Mouse (Mus musculus): ENCODE measurements around the gene Krtap5-3. TPM values are rescaled to one million over a fixed set of nuclear protein-coding genes. Genes with fewer than 3 reads are reported as not detected.
"Not testable (repeated sequence)": the region's sequence is repeated elsewhere in the genome, so short reads cannot be mapped to it uniquely, and the experiment has no call there.

Gene Krtap5-3
- polyA plus RNA-seq, 1 experiment from 2014 or later, result not detected

DNA sequence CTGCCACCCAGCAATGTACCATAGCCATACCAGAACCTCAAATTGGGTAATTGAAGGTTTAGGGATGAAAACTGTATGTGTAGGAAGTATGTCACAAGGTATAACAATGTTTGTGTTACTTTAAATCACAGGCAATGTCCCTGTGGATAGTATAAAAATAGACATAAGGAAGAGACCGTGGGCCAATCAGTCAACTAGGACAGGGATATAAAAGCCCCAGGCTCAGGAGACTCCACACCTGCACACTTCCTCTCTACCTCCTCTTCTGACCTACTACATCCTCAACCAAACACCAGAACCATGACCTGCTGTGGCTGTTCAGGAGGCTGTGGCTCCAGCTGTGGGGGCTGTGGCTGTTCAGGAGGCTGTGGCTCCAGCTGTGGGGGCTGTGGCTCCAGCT, 10.4 kb downstream of the Krtap5-3 start, which contains the start of gene Gm7579:
TSS of gene Gm7579 (plus strand) at position 301 of the 400 bp plus-strand sequence.
- no peak for TF ChIP-seq CTCF (IDR thresholded peaks at IDR 0.05; ENCODE audit: low read depth)
- no peaks in the 10 kb centered on the region for H3K9me3 ChIP-seq (ENCODE audit: control insufficient read depth)

DNA sequence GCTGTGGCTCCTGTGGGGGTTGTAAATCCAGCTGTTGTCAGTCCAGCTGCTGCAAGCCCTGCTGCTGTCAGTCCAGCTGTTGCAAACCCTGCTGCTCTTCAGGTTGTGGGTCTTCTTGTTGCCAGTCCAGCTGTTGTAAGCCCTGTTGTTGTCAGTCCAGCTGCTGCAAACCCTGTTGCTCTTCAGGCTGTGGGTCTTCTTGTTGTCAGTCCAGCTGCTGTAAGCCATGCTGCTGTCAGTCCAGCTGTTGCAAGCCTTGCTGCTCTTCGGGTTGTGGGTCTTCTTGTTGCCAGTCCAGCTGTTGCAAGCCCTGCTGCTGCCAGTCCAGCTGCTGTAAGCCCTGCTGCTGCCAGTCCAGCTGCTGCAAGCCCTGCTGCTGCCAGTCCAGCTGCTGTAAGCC, 11.0 kb downstream of the Krtap5-3 start:
- 76% methylated on average over 1 of the region's 1 CpGs for WGBS
- H3K9ac ChIP-seq (ENCODE audit: low read depth, low read length); ATAC-seq; H3K27me3 ChIP-seq (replicated peaks; ENCODE audit: control insufficient read depth, insufficient read depth, low read length); H3K9me3 ChIP-seq (ENCODE audit: control insufficient read depth); H3K36me3 ChIP-seq (ENCODE audit: control insufficient read depth, insufficient read depth); H3K4me1 ChIP-seq (replicated peaks; ENCODE audit: control insufficient read depth, insufficient read depth, low read length); H3K27ac ChIP-seq (ENCODE audit: low read depth, low read length); H3K4me3 ChIP-seq (ENCODE audit: low read depth, low read length); H3K4me2 ChIP-seq (replicated peaks; ENCODE audit: low read depth): not testable (repeated sequence)

More for the DNA sequence above, 10.4 kb downstream of the Krtap5-3 start, which contains the start of gene Gm7579:
- H3K4me1 ChIP-seq (replicated peaks; ENCODE audit: control insufficient read depth, insufficient read depth, low read length), result no peaks in the 10 kb centered on the region
- no peak within 1 kb of the TSS for H3K4me3 ChIP-seq (ENCODE audit: low read depth, low read length)
- no peak within 1 kb of the TSS for H3K27ac ChIP-seq (ENCODE audit: low read depth, low read length)
- 63% methylated on average over 1 of the region's 1 CpGs for WGBS
- ATAC-seq, result no peak
- no peaks in the 10 kb centered on the region for H3K36me3 ChIP-seq (ENCODE audit: control insufficient read depth, insufficient read depth)
- no peaks in the 10 kb centered on the region for H3K27me3 ChIP-seq (replicated peaks; ENCODE audit: control insufficient read depth, insufficient read depth, low read length)
- no peak within 1 kb of the TSS for H3K9ac ChIP-seq (ENCODE audit: low read depth, low read length)
- H3K4me2 ChIP-seq (replicated peaks; ENCODE audit: low read depth), result no peak within 1 kb of the TSS

DNA sequence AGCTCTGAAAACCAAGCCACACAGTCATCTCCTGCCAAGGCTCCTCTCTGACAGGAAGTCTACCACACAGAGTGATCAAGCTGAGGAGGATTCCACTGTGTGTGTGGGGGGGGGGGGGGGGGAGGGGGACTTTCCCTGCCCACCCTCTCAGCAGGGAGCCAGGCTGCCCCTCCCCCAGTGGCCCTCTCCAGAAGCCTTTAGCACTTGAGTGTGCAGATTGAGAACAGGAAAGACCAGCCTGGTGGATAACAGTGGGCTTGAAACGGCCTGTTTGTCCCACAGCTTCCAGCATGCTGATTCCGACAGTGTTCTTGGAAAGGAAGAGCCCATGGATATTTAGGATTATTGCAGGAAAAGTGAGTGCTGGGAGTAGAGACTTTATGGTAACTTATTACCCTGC, 23.4 kb downstream of the Krtap5-3 start:
- H3K9me3 ChIP-seq (ENCODE audit: control insufficient read depth), result no peaks in the 10 kb centered on the region
- no peaks in the 10 kb centered on the region for H3K36me3 ChIP-seq (ENCODE audit: control insufficient read depth, insufficient read depth)
- H3K27ac ChIP-seq (ENCODE audit: low read depth, low read length), result no peak overlapping the region
- no peak overlapping the region for H3K9ac ChIP-seq (ENCODE audit: low read depth, low read length)
- no peak for ATAC-seq
- H3K4me1 ChIP-seq (replicated peaks; ENCODE audit: control insufficient read depth, insufficient read depth, low read length), result no peaks in the 10 kb centered on the region
- TF ChIP-seq CTCF (IDR thresholded peaks at IDR 0.05; ENCODE audit: low read depth), result no peak
- no peak overlapping the region for H3K4me2 ChIP-seq (replicated peaks; ENCODE audit: low read depth)
- WGBS, result 39% methylated on average over 2 of the region's 2 CpGs
- no peaks in the 10 kb centered on the region; the same call in 1 of the 2 replicates for H3K27me3 ChIP-seq (replicated peaks; ENCODE audit: control insufficient read depth, insufficient read depth, low read length)
- no peak overlapping the region for H3K4me3 ChIP-seq (ENCODE audit: low read depth, low read length)

DNA sequence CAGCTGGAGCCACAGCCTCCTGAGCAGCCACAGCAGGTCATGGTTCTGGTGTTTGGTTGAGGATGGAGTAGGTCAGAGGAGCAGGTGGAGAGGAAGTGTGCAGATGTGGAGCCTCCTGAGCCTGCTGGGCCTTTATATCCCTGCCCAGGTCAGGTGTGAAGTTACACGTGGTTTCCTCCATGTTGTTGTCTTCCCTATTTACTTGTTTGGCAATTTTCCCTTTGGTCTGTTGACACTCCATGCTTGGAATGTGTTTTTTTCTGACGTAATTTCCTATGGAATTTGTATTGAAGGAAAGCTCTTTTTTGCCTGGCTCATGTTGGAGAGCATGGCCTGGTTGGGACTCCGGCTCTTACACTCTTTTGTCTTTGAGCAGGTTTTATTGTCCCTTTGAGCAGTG, 28.7 kb downstream of the Krtap5-3 start, which contains the start of gene Krtap5-5:
TSS of gene Krtap5-5 (minus strand) at position 101 of the 400 bp plus-strand sequence.
- WGBS, result 61% methylated on average over 3 of the region's 3 CpGs
- H3K27ac ChIP-seq (ENCODE audit: low read depth, low read length), result not testable (repeated sequence)

DNA sequence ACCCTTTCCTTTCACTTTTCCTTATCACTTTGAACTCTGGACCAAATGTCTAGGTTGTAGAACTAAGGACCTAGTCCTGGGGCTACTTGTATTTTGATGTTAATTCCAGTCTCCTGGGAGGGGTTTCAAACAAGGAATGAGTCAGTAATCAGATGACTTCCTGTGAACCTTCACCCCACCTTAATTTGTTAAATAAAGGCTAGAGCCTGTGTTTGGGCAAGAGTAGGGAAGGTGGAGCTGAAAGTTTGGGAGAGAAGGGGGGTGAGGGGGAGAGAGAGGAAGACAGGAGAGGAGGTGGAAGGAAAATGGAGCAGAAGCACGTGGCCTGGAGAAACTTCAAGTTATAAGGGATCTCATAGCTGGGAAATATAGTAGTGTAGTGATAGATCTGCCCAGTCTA, 30.4 kb downstream of the Krtap5-3 start:
- WGBS, result 23% methylated on average over 1 of the region's 1 CpGs
- H3K27ac ChIP-seq (ENCODE audit: low read depth, low read length), result no peak overlapping the region
- no peak for TF ChIP-seq CTCF (IDR thresholded peaks at IDR 0.05; ENCODE audit: low read depth)
- no peaks in the 10 kb centered on the region for H3K36me3 ChIP-seq (ENCODE audit: control insufficient read depth, insufficient read depth)
- no peak overlapping the region for H3K4me2 ChIP-seq (replicated peaks; ENCODE audit: low read depth)
- peaks cover 3% of the 10 kb centered on the region; the same call in 1 of the 2 replicates for H3K27me3 ChIP-seq (replicated peaks; ENCODE audit: control insufficient read depth, insufficient read depth, low read length)
- H3K4me1 ChIP-seq (replicated peaks; ENCODE audit: control insufficient read depth, insufficient read depth, low read length), result no peaks in the 10 kb centered on the region
- no peak overlapping the region for H3K9ac ChIP-seq (ENCODE audit: low read depth, low read length)
- no peak overlapping the region for H3K4me3 ChIP-seq (ENCODE audit: low read depth, low read length)
- H3K9me3 ChIP-seq (ENCODE audit: control insufficient read depth), result peaks cover 5% of the 10 kb centered on the region; the same call in 1 of the 2 replicates
- ATAC-seq, result peak; percentile 45

More for the DNA sequence above, 28.7 kb downstream of the Krtap5-3 start, which contains the start of gene Krtap5-5:
- not testable (repeated sequence) for H3K4me1 ChIP-seq (replicated peaks; ENCODE audit: control insufficient read depth, insufficient read depth, low read length); H3K9ac ChIP-seq (ENCODE audit: low read depth, low read length); H3K4me3 ChIP-seq (ENCODE audit: low read depth, low read length); H3K9me3 ChIP-seq (ENCODE audit: control insufficient read depth); ATAC-seq; H3K36me3 ChIP-seq (ENCODE audit: control insufficient read depth, insufficient read depth); H3K27me3 ChIP-seq (replicated peaks; ENCODE audit: control insufficient read depth, insufficient read depth, low read length); H3K4me2 ChIP-seq (replicated peaks; ENCODE audit: low read depth)

DNA sequence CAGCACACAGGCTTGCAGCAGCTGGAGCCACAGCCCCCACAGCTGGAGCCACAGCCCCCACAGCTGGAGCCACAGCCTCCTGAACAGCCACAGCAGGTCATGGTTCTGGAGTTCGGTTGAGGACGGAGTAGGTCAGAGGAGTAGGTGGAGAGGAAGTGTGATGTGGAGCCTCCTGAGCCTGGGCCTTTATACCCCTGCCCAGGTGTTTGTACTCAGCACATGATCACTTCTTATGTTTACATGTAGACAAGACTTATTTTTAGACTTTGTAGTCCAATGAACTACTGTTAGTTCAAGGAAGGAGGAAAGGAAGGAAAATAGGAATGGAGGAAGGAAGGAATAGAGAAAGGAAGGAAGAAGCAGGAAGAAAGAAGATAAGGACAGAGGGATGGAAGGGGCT, 39.8 kb downstream of the Krtap5-3 start, which contains the start of gene Gm40460:
TSS of gene Gm40460 (minus strand) at position 101 of the 400 bp plus-strand sequence.
- Histone ChIP-seq H3K9ac (ENCODE audit: low read depth, low read length) (no peak within 1 kb of the TSS), H3K4me3 (ENCODE audit: low read depth, low read length) (no peak within 1 kb of the TSS), H3K4me2 (replicated peaks; ENCODE audit: low read depth) (no peak within 1 kb of the TSS), H3K27me3 (replicated peaks; ENCODE audit: control insufficient read depth, insufficient read depth, low read length) (no peaks in the 10 kb centered on the region), H3K4me1 (replicated peaks; ENCODE audit: control insufficient read depth, insufficient read depth, low read length) (no peaks in the 10 kb centered on the region), H3K36me3 (ENCODE audit: control insufficient read depth, insufficient read depth) (no peaks in the 10 kb centered on the region), H3K27ac (ENCODE audit: low read depth, low read length) (no peak within 1 kb of the TSS), H3K9me3 (ENCODE audit: control insufficient read depth) (peaks cover 5% of the 10 kb centered on the region; the same call in 1 of the 2 replicates)
- TF ChIP-seq CTCF (IDR thresholded peaks at IDR 0.05; ENCODE audit: low read depth), result no peak
- 55% methylated on average over 2 of the region's 2 CpGs for WGBS
- no peak for ATAC-seq

DNA sequence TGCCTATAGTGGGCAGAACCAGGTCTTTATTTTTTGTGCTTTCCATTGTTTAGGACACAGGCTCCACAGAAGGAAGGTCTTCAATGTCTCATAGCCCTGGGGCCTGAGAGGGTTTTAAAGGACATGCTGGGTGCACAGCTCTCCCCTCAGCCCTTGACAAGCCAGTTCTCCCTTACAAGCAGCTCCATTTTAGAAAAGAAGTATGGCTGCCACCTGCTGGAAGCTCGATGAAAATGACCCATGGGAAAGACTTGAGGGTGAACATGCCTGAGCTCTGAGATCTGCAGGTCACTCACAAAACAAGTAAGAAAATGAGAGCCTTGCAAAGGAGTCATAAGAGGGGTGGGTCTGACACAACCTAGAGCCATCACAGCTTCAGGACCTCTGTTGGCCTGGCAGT, 48.7 kb downstream of the Krtap5-3 start:
- Histone ChIP-seq H3K9ac (ENCODE audit: low read depth, low read length) (no peak overlapping the region), H3K4me1 (replicated peaks; ENCODE audit: control insufficient read depth, insufficient read depth, low read length) (no peaks in the 10 kb centered on the region), H3K4me2 (replicated peaks; ENCODE audit: low read depth) (no peak overlapping the region), H3K4me3 (ENCODE audit: low read depth, low read length) (no peak overlapping the region), H3K27me3 (replicated peaks; ENCODE audit: control insufficient read depth, insufficient read depth, low read length) (0 out of 2 replicates have a peak, but pooled peaks cover 10% of the 10 kb centered on the region), H3K27ac (ENCODE audit: low read depth, low read length) (no peak overlapping the region), H3K36me3 (ENCODE audit: control insufficient read depth, insufficient read depth) (no peaks in the 10 kb centered on the region), H3K9me3 (ENCODE audit: control insufficient read depth) (no peaks in the 10 kb centered on the region)
- peak; percentile 80 for TF ChIP-seq CTCF (IDR thresholded peaks at IDR 0.05; ENCODE audit: low read depth)
- no peak for ATAC-seq
- WGBS, result 0% methylated on average over 1 of the region's 1 CpGs

Other genes starting within 250 kb of the Krtap5-3 start
- 49.5 and 54.7 TPM in 2 replicates for gene Mob2, start 140.3 kb upstream of the Krtap5-3 start, polyA plus RNA-seq (2015; fragmentation: Nextera tagmentation; extraction: Ambion mirVana)
- gene Dusp8, start 105.5 kb upstream of the Krtap5-3 start, polyA plus RNA-seq (2015; fragmentation: Nextera tagmentation; extraction: Ambion mirVana), result 5.8 and 6.4 TPM in 2 replicates
- gene Gm45618, start 80.6 kb upstream of the Krtap5-3 start, polyA plus RNA-seq (2015; fragmentation: Nextera tagmentation; extraction: Ambion mirVana), result not detected in 2 replicates
- gene Gm39115, start 65.3 kb upstream of the Krtap5-3 start, polyA plus RNA-seq (2015; fragmentation: Nextera tagmentation; extraction: Ambion mirVana), result not detected in 2 replicates
- gene Gm45337, start 56.8 kb upstream of the Krtap5-3 start, polyA plus RNA-seq (2015; fragmentation: Nextera tagmentation; extraction: Ambion mirVana), result not detected in 2 replicates
- gene Gm29735, start 44.3 kb upstream of the Krtap5-3 start, polyA plus RNA-seq (2015; fragmentation: Nextera tagmentation; extraction: Ambion mirVana), result not detected in 2 replicates
- not detected in 2 replicates for gene Gm4553, start 35.6 kb upstream of the Krtap5-3 start, polyA plus RNA-seq (2015; fragmentation: Nextera tagmentation; extraction: Ambion mirVana)
- not detected in 2 replicates for gene Krtap5-2, start 25.4 kb upstream of the Krtap5-3 start, polyA plus RNA-seq (2015; fragmentation: Nextera tagmentation; extraction: Ambion mirVana)
- not detected in 2 replicates for gene Gm10153, start 11.0 kb upstream of the Krtap5-3 start, polyA plus RNA-seq (2015; fragmentation: Nextera tagmentation; extraction: Ambion mirVana)
- not detected in 2 replicates for gene Gm7579, start 10.5 kb downstream of the Krtap5-3 start, polyA plus RNA-seq (2015; fragmentation: Nextera tagmentation; extraction: Ambion mirVana)
- not detected in 2 replicates for gene Krtap5-5, start 28.6 kb downstream of the Krtap5-3 start, polyA plus RNA-seq (2015; fragmentation: Nextera tagmentation; extraction: Ambion mirVana)
- not detected in 2 replicates for gene Gm40460, start 39.7 kb downstream of the Krtap5-3 start, polyA plus RNA-seq (2015; fragmentation: Nextera tagmentation; extraction: Ambion mirVana)
- gene Gm2431, start 57.0 kb downstream of the Krtap5-3 start, polyA plus RNA-seq (2015; fragmentation: Nextera tagmentation; extraction: Ambion mirVana), result not detected in 2 replicates
- not detected in 2 replicates for gene Gm4559, start 73.0 kb downstream of the Krtap5-3 start, polyA plus RNA-seq (2015; fragmentation: Nextera tagmentation; extraction: Ambion mirVana)
- not detected in 2 replicates for gene Krtap5-1, start 95.8 kb downstream of the Krtap5-3 start, polyA plus RNA-seq (2015; fragmentation: Nextera tagmentation; extraction: Ambion mirVana)
- not detected in 2 replicates for gene Krtap5-4, start 102.2 kb downstream of the Krtap5-3 start, polyA plus RNA-seq (2015; fragmentation: Nextera tagmentation; extraction: Ambion mirVana)
- 1.5 and 1.6 TPM in 2 replicates for gene Ifitm10, start 172.4 kb downstream of the Krtap5-3 start, polyA plus RNA-seq (2015; fragmentation: Nextera tagmentation; extraction: Ambion mirVana)
- gene Gm49369, start 181.3 kb downstream of the Krtap5-3 start, polyA plus RNA-seq (2015; fragmentation: Nextera tagmentation; extraction: Ambion mirVana), result not detected in 2 replicates
- gene Ctsd, start 186.7 kb downstream of the Krtap5-3 start, polyA plus RNA-seq (2015; fragmentation: Nextera tagmentation; extraction: Ambion mirVana), result 479 and 496 TPM in 2 replicates
- gene Syt8, start 233.5 kb downstream of the Krtap5-3 start, polyA plus RNA-seq (2015; fragmentation: Nextera tagmentation; extraction: Ambion mirVana), result 0.60 and 1.3 TPM in 2 replicates
- gene Tnni2, start 240.4 kb downstream of the Krtap5-3 start, polyA plus RNA-seq (2015; fragmentation: Nextera tagmentation; extraction: Ambion mirVana), result 1.9 and 2.4 TPM in 2 replicates

All from intestine, postnatal 0 days (tissue).